Mouse (Mus musculus): ENCODE measurements around the gene Myo16. TPM values are rescaled to one million over a fixed set of nuclear protein-coding genes. Genes with fewer than 3 reads are reported as not detected.

Myo16 gene
- polyA plus RNA-seq, 1 experiment, result 0.44 TPM

GRCm38 (mm10) chr8:10643244-10643643 is 489.5 kb downstream of the Myo16 start:
- Histone ChIP-seq H3K36me3 (ENCODE audit: control insufficient read depth, insufficient read depth, low read length) (no peaks in the 10 kb centered on the region), H3K4me1 (ENCODE audit: control insufficient read depth, insufficient read depth, low read length) (no peaks in the 10 kb centered on the region), H3K4me3 (ENCODE audit: control insufficient read depth, low read depth, low read length) (no peak overlapping the region), H3K27me3 (ENCODE audit: control insufficient read depth, insufficient read depth, low read length) (no peaks in the 10 kb centered on the region), H3K27ac (ENCODE audit: control insufficient read depth, insufficient read depth, low read depth, low read length) (no peak overlapping the region)
- TF ChIP-seq POLR2A (IDR thresholded peaks at IDR 0.05; ENCODE audit: control insufficient read depth, low read depth, low read length) (no peak), CTCF (IDR thresholded peaks at IDR 0.05; ENCODE audit: control insufficient read depth, insufficient read depth, insufficient replicate concordance, low read depth, low read length) (no peak)

- TF ChIP-seq CTCF (IDR thresholded peaks at IDR 0.05; ENCODE audit: control insufficient read depth, insufficient read depth, insufficient replicate concordance, low read depth, low read length) (no peak), POLR2A (IDR thresholded peaks at IDR 0.05; ENCODE audit: control insufficient read depth, low read depth, low read length) (no peak)
- Histone ChIP-seq H3K36me3 (ENCODE audit: control insufficient read depth, insufficient read depth, low read length) (no peaks in the 10 kb centered on the region), H3K27ac (ENCODE audit: control insufficient read depth, insufficient read depth, low read depth, low read length) (no peak overlapping the region), H3K27me3 (ENCODE audit: control insufficient read depth, insufficient read depth, low read length) (no peaks in the 10 kb centered on the region), H3K4me1 (ENCODE audit: control insufficient read depth, insufficient read depth, low read length) (no peaks in the 10 kb centered on the region), H3K4me3 (ENCODE audit: control insufficient read depth, low read depth, low read length) (no peak overlapping the region)
Measured at GRCm38 (mm10) chr8:10644481-10644880, 490.8 kb downstream of the Myo16 start.

GRCm38 (mm10) chr8:10645740-10646139 is 492.0 kb downstream of the Myo16 start:
- TF ChIP-seq POLR2A (IDR thresholded peaks at IDR 0.05; ENCODE audit: control insufficient read depth, low read depth, low read length) (no peak), CTCF (IDR thresholded peaks at IDR 0.05; ENCODE audit: control insufficient read depth, insufficient read depth, insufficient replicate concordance, low read depth, low read length) (no peak)
- H3K4me3 ChIP-seq (ENCODE audit: control insufficient read depth, low read depth, low read length), result no peak overlapping the region
- no peaks in the 10 kb centered on the region for H3K36me3 ChIP-seq (ENCODE audit: control insufficient read depth, insufficient read depth, low read length)
- H3K27me3 ChIP-seq (ENCODE audit: control insufficient read depth, insufficient read depth, low read length), result no peaks in the 10 kb centered on the region
- no peaks in the 10 kb centered on the region for H3K4me1 ChIP-seq (ENCODE audit: control insufficient read depth, insufficient read depth, low read length)
- H3K27ac ChIP-seq (ENCODE audit: control insufficient read depth, insufficient read depth, low read depth, low read length), result no peak overlapping the region

- H3K36me3 ChIP-seq (ENCODE audit: control insufficient read depth, insufficient read depth, low read length), result no peaks in the 10 kb centered on the region
- H3K4me3 ChIP-seq (ENCODE audit: control insufficient read depth, low read depth, low read length), result no peak overlapping the region
- H3K27ac ChIP-seq (ENCODE audit: control insufficient read depth, insufficient read depth, low read depth, low read length), result no peak overlapping the region
- TF ChIP-seq CTCF (IDR thresholded peaks at IDR 0.05; ENCODE audit: control insufficient read depth, insufficient read depth, insufficient replicate concordance, low read depth, low read length), result no peak
- TF ChIP-seq POLR2A (IDR thresholded peaks at IDR 0.05; ENCODE audit: control insufficient read depth, low read depth, low read length), result no peak
- H3K4me1 ChIP-seq (ENCODE audit: control insufficient read depth, insufficient read depth, low read length), result no peaks in the 10 kb centered on the region
- no peaks in the 10 kb centered on the region for H3K27me3 ChIP-seq (ENCODE audit: control insufficient read depth, insufficient read depth, low read length)
Measured at GRCm38 (mm10) chr8:10646485-10646884, 492.8 kb downstream of the Myo16 start.

- TF ChIP-seq POLR2A (IDR thresholded peaks at IDR 0.05; ENCODE audit: control insufficient read depth, low read depth, low read length), result no peak
- TF ChIP-seq CTCF (IDR thresholded peaks at IDR 0.05; ENCODE audit: control insufficient read depth, insufficient read depth, insufficient replicate concordance, low read depth, low read length), result no peak
- Histone ChIP-seq H3K4me3 (ENCODE audit: control insufficient read depth, low read depth, low read length) (no peak overlapping the region), H3K27me3 (ENCODE audit: control insufficient read depth, insufficient read depth, low read length) (no peaks in the 10 kb centered on the region), H3K4me1 (ENCODE audit: control insufficient read depth, insufficient read depth, low read length) (no peaks in the 10 kb centered on the region), H3K27ac (ENCODE audit: control insufficient read depth, insufficient read depth, low read depth, low read length) (no peak overlapping the region), H3K36me3 (ENCODE audit: control insufficient read depth, insufficient read depth, low read length) (no peaks in the 10 kb centered on the region)
Measured at GRCm38 (mm10) chr8:10651546-10652315, 498.0 kb downstream of the Myo16 start.

GRCm38 (mm10) chr8:10653282-10653681 is 499.6 kb downstream of the Myo16 start:
- Histone ChIP-seq H3K36me3 (ENCODE audit: control insufficient read depth, insufficient read depth, low read length) (no peaks in the 10 kb centered on the region), H3K27me3 (ENCODE audit: control insufficient read depth, insufficient read depth, low read length) (no peaks in the 10 kb centered on the region), H3K27ac (ENCODE audit: control insufficient read depth, insufficient read depth, low read depth, low read length) (no peak overlapping the region), H3K4me3 (ENCODE audit: control insufficient read depth, low read depth, low read length) (no peak overlapping the region), H3K4me1 (ENCODE audit: control insufficient read depth, insufficient read depth, low read length) (no peaks in the 10 kb centered on the region)
- no peak for TF ChIP-seq CTCF (IDR thresholded peaks at IDR 0.05; ENCODE audit: control insufficient read depth, insufficient read depth, insufficient replicate concordance, low read depth, low read length)
- TF ChIP-seq POLR2A (IDR thresholded peaks at IDR 0.05; ENCODE audit: control insufficient read depth, low read depth, low read length), result no peak

GRCm38 (mm10) chr8:10654922-10655518 is 501.3 kb downstream of the Myo16 start:
- no peak overlapping the region for H3K27ac ChIP-seq (ENCODE audit: control insufficient read depth, insufficient read depth, low read depth, low read length)
- no peaks in the 10 kb centered on the region for H3K36me3 ChIP-seq (ENCODE audit: control insufficient read depth, insufficient read depth, low read length)
- TF ChIP-seq POLR2A (IDR thresholded peaks at IDR 0.05; ENCODE audit: control insufficient read depth, low read depth, low read length), result no peak
- no peak for TF ChIP-seq CTCF (IDR thresholded peaks at IDR 0.05; ENCODE audit: control insufficient read depth, insufficient read depth, insufficient replicate concordance, low read depth, low read length)
- H3K27me3 ChIP-seq (ENCODE audit: control insufficient read depth, insufficient read depth, low read length), result no peaks in the 10 kb centered on the region
- H3K4me3 ChIP-seq (ENCODE audit: control insufficient read depth, low read depth, low read length), result no peak overlapping the region
- no peaks in the 10 kb centered on the region for H3K4me1 ChIP-seq (ENCODE audit: control insufficient read depth, insufficient read depth, low read length)

Data from testis, adult 2 months (tissue).